Mouse (Mus musculus) erythroid progenitor cell, adult 5-6 weeks (primary cell): Measurements from ENCODE around the gene Osbpl5. TPM values are rescaled to one million over a fixed set of nuclear protein-coding genes. Genes with fewer than 3 reads are reported as not detected.
A peak's percentile ranks its signal among the peaks of the same experiment; 100 is the strongest.

ENCODE experiments used
- ATAC-seq: replicated peaks from 2 replicates; pipeline ENCODE4 v1.8.0; 2016; ENCODE audit warnings: moderate number of reproducible peaks, mild to moderate bottlenecking, moderate TSS enrichment, inconsistent platforms; ENCODE audit not compliant: poor library complexity, low FRiP score, severe bottlenecking
- total RNA-seq, 2 experiments: library from RNA; stranded (forward) in 1 of 2; stranded (reverse) in 1 of 2; fragments of 150-400 nt in 1 of 2; fragments of 186-747, 209-891 nt in 1 of 2; gene quantifications; 2 replicates each; pipeline versions ENCODE4 v1.2.3 to v1.2.4; 2015 to 2017; ENCODE audit warnings: low replicate concordance in 2 of 2

Osbpl5 gene
- total RNA-seq, 2 experiments from 2014 or later = 0.68 to 2.1 TPM

DNA sequence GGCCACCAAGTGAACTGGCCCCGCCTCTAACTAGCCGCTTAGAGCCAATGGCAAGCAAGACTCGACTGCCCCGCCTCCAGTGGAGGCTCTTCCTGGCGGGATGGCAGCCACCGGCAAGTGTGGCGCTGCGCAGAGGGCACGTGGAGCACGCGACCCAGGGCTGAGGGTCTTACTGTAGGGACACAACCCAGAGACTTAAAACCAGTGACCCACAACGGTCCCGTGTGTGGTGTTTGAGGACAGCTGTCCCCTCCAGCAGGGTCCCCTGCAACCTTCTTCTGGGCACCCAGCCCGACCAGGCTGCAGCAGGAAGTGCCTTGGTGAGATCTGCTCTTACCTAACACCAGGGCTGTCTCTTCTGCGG, 224 bp upstream of the Osbpl5 start:
- peak; percentile 58 for ATAC-seq

DNA sequence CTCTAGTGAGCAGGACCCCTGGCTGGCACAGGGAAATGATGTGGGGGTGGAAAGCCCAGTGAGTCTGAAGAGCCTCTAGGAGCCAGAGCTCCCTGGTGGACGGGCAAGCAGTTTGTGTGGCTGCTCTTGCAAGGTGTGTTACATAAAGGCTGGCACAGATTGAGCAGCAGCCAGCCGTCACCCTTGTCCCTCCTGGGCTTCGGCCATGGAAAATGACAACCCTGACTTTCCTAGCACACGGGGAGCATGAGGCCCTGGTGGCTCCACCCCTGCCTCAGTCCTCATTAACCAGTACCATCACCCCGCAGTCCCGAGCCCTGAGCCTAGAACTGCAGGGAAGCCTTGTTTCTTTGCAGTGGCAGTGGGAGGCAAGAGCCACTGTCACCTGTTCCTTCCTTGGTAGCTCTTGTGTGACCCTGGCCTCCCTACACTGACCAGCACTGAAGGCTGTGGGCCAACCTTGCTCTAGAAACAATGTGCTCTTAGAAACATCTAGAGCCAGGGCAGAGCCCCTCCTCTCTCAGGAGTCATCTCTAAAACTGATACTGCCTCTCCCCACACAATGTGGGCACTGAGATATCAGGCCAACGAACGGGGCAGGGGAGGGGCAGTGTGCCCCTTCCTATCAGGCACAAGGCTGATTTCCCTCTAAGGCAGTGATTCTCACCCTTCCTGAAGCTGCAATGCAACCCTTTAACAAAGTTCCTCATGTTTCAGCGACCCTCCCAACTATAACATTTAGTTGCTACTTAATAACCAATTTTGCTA, 1.2 kb downstream of the Osbpl5 start:
- no peak for ATAC-seq

DNA sequence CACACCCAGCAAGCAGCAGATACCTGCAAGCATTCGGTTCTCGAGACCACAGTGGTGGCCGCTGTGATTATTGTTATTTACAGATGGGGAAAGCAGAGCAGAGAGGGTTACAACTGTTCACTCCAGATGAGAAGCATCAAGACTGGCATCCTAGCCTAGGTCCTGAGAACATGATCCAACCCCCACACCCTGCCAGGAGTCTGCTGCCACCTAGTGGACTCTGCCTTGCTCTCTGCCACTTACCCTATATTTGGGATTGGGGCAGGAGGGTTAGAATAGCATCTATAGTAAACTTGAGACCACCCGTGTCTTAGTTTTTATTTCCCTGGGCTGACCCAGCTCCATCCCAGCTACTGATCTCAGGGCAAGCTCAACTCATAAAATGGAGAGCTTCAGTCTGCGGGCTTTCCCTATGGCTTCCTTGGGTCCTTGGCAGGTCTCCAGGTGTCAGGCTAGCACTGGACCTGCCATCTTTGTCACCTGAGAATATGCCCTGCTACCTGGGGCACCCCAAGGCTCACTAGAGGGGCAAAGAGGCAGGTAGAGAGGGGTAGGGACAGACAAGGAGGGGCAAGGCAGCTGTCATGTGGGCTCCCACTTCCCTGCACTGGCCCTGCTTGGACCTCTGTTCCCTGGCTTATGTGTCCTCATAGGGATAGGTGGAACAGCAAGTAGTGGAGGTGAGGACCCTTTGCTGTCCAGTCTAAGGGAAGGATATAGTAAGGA, 2.6 kb downstream of the Osbpl5 start:
- 0 out of 2 replicates have a peak, but pooled peaks have one; percentile 35 for ATAC-seq

DNA sequence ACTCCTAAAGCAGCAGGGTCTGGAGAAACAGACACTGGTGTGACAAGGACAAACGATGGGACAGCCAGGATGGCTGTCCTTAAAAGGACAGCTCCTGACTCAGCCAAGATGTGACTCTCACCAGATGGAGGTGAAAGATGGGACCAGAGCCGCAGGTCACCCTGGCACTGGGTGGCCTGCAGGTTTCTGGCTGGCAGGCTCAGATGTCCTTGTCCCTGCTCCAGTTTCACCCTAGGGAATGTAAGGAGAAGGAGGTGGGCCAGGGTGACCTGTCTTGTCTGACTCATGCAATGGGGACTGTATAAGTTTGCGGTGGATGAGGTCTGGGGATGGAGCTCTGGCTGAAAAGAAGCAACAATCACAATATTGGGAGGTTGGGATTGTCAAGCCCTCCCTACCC, 4.2 kb downstream of the Osbpl5 start:
- no peak for ATAC-seq

- no peak for ATAC-seq
Observed at GRCm38 (mm10) chr7:143752056-143752455, 4.7 kb downstream of the Osbpl5 start.

GRCm38 (mm10) chr7:143751380-143751779, 5.4 kb downstream of the Osbpl5 start:
- no peak for ATAC-seq

DNA sequence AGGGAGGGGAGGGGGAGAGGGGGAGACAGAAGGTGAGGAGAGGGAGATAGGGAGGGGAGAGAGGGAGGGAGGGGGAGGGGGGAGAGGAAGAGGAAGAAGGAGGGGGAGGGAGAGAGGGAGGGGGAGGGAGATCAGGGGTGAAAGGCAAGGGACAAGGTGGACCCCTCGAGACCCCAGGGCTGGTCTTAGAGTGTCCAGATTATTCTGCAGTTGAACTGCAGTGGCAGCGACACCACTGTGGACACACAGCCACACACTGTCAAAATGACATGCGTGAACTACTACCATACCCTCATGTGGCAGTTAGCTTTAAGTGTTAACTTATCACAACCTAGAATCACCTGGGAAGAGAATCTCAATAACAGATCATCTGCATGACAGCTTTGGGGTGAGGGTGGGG, 7.7 kb downstream of the Osbpl5 start:
- ATAC-seq = no peak

DNA sequence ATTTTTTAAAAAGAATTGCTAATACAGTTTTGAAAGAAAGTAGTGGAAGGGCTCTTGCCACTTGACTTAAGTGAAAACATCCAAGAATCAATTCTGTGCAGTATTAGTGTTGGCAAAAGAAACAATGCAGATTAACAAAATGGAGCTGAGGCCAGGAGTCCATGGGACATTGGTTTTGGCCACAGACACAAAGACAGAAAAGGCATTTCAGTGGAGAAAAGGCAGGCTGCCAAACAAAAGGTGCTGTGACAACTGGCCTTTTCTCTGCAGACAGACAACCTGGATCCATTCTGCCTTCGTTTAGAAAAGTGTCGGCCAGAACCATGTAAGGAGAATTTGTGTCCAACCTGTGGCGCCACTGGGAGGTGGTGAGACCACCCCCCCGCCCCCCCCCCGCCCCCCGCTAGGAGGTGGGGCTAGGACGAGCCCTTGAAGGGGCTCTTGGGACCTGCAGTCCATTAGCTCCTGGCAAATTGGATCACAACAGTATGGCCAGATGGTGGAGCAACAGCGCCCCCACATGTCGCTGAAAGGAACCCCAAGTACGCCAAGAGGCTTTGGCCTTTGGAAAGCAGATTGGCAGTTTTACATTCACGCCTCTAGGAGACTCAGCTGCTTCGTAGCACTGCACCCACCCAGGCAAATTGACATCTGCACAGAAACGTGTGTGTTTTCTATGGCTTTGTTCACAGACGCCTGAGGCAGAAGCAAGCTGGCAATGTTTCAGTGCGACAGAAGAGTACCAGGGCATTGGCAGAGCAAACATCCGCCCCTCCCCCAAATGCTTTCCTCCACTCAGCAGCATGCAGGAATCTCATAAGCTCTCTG, 8.5 kb downstream of the Osbpl5 start:
- no peak for ATAC-seq

- no peak for ATAC-seq
Observed at GRCm38 (mm10) chr7:143740653-143741052, 16.1 kb downstream of the Osbpl5 start.

- no peak for ATAC-seq
Observed at GRCm38 (mm10) chr7:143739511-143740461, 17.0 kb downstream of the Osbpl5 start.

- no peak for ATAC-seq
Observed at GRCm38 (mm10) chr7:143738601-143739006, 18.2 kb downstream of the Osbpl5 start.

- no peak for ATAC-seq
Observed at GRCm38 (mm10) chr7:143738194-143738593, 18.6 kb downstream of the Osbpl5 start.

- ATAC-seq = no peak
Observed at GRCm38 (mm10) chr7:143733746-143734145, 23.0 kb downstream of the Osbpl5 start.

DNA sequence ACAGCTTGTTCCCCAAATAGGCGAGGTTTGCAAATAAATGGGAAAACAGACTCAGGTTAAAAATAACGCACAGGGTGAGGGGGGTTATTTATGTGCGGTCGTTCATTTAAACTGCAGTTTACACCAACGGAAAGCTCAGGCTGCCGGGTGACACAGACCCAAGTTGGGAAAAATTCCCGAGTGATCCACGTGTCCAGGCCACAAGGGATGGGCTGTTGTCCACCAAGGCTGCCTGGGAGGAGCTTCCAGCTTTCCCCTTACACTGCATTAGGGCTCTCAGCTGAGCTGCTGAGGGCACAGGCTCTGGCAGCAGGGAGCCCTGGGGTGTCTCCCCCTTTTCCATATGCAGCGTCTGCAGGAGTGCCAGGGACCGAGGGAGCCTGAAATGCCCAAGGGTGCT, 26.9 kb downstream of the Osbpl5 start:
- ATAC-seq = no peak

DNA sequence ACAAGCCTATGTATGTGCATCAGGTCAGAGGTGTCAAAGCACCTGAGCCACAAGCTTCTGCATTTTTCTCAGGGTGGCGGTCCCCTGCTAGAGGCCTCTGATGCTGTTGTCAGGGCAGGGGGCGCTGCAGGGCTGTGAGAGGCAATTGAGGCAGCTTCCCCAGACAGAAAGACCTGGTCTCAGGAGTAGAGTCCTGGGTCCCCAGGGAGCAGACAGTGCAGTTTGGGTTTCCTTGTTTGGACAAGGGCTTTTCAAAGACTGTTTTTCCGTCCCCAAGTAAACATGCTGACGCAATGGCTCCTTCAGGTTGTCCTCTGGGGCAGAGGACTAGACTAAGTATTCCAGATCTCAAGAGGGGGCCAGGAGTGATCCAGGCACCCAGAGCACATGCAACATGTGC, 30.4 kb downstream of the Osbpl5 start:
- ATAC-seq = no peak

DNA sequence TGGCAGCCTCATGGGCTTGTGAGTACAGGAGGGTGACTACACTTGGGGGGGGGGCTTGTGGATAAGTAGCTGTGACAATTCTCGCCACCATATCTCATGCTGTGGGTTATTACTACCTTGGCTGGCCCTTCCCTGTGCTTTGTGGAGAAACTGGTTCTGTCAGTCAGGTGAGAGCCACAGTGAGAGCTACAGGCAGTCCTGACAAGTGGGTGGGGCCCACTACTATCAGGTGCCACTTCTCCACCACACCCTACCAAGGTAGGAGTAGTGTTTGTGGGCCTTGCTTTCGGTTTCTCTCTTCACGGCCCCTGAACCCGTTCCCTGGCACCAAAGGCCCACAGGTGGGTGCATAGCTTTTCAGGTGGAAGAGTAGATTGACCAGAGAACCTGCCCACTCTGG, 32.9 kb downstream of the Osbpl5 start:
- no peak for ATAC-seq

DNA sequence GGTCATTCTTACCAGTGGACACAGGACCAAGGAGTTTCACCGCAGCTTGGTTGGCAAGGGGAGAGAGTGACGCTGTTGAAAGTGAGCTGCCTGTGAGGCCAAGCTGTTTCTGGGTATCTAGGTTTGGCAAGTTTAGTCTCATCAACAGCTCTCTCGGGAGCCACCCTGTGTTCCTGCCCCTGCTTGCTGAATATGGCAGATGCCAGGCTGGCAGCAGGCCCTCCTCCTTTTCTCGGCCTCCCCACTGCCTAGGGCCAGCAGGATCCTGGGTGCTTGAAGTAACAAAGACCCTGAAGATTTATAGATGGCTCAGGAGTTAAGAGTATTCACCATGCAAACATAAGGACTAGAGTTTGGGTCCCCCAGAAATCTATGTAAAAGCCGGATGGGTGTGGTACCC, 34.1 kb downstream of the Osbpl5 start:
- no peak for ATAC-seq

GRCm38 (mm10) chr7:143717811-143718210, 39.0 kb downstream of the Osbpl5 start:
- ATAC-seq = no peak

- ATAC-seq = no peak
Observed at GRCm38 (mm10) chr7:143713421-143713820, 43.4 kb downstream of the Osbpl5 start.
